Mouse (Mus musculus) C2C12 (cell line): ENCODE results near the gene Hsdl2. TPM values are rescaled to one million over a fixed set of nuclear protein-coding genes. Genes with fewer than 3 reads are reported as not detected.

Experiments
- H3K27me3 ChIP-seq: one replicate; pipeline ENCODE4 v1.6.1; 2011; ENCODE audit not compliant: control insufficient read depth, insufficient read depth, insufficient read length
- H3K36me3 ChIP-seq: one replicate; pipeline ENCODE4 v1.6.1; 2011; ENCODE audit not compliant: control insufficient read depth, insufficient read depth
- H3K4me3 ChIP-seq: one replicate; pipeline ENCODE4 v1.5.1; 2011; ENCODE audit warnings: mild to moderate bottlenecking, control low read depth; ENCODE audit not compliant: poor library complexity, insufficient read depth, severe bottlenecking
- H3K79me2 ChIP-seq: one replicate; pipeline ENCODE4 v1.6.1; 2011; ENCODE audit not compliant: control insufficient read depth, insufficient read depth
- H3K79me3 ChIP-seq: one replicate; pipeline ENCODE4 v1.6.1; 2011; ENCODE audit warnings: low read depth, control low read depth
- H3ac ChIP-seq: one replicate; pipeline ENCODE3; 2011; ENCODE audit warnings: low read depth; ENCODE audit not compliant: control insufficient read depth, insufficient read length
- CEBPB ChIP-seq: IDR thresholded peaks from one replicate; pipeline ENCODE4 v1.6.1; 2011; ENCODE audit warnings: low read depth, mild to moderate bottlenecking, control low read depth, moderate library complexity
- CTCF ChIP-seq: IDR thresholded peaks from one replicate; pipeline ENCODE4 v1.5.1; 2011; ENCODE audit not compliant: control insufficient read depth, insufficient read depth, insufficient read length
- FOSL1 ChIP-seq: IDR thresholded peaks from one replicate; pipeline ENCODE4 v1.8.0; 2011; ENCODE audit warnings: mild to moderate bottlenecking, low read length; ENCODE audit not compliant: poor library complexity, insufficient read depth, severe bottlenecking
- MAX ChIP-seq: IDR thresholded peaks from one replicate; pipeline ENCODE4 v1.6.1; 2011; ENCODE audit warnings: mild to moderate bottlenecking, control low read depth
- MYOD1 ChIP-seq: IDR thresholded peaks from one replicate; pipeline ENCODE4 v1.6.1; 2011; ENCODE audit warnings: low read depth; ENCODE audit not compliant: control insufficient read depth, insufficient read length
- MYOG ChIP-seq: IDR thresholded peaks from one replicate; pipeline ENCODE4 v1.6.1; 2011; ENCODE audit not compliant: control insufficient read depth, insufficient read length; ENCODE audit errors: extremely low read depth
- USF1 ChIP-seq: IDR thresholded peaks from one replicate; pipeline ENCODE4 v1.6.1; 2011; ENCODE audit warnings: low read depth, mild to moderate bottlenecking, control low read depth, moderate library complexity
- long read RNA-seq, 2 experiments: library from polyadenylated mRNA; unstranded; transcript quantifications; one replicate each; pipeline ENCODE4 v2.0.0; 2019 to 2020
- polyA plus RNA-seq: library from polyadenylated mRNA; unstranded; fragments of >200 nt; fragmentation: generic; extraction: Trizol; gene quantifications from one replicate; pipeline ENCODE4 v1.2.1, GENCODE M21; 2012; ENCODE audit warnings: missing spikeins

The Hsdl2 gene
- 6.3 TPM for polyA plus RNA-seq
- long read RNA-seq, experiment 1, transcript Hsdl2-201 (11 exons, 2,611 nt) = major isoform, 30 of 37 reads
- long read RNA-seq, experiment 1, partial matches to known transcripts = 3 of 37 reads
- long read RNA-seq, experiment 1, other reads (novel, unspliced or antisense) = 4 of 37 reads
- long read RNA-seq, experiment 2, transcript Hsdl2-201 (11 exons, 2,611 nt) = major isoform, 110 of 142 reads
- long read RNA-seq, experiment 2, partial matches to known transcripts = 1 of 142 reads
- long read RNA-seq, experiment 2, other reads (novel, unspliced or antisense) = 31 of 142 reads

DNA sequence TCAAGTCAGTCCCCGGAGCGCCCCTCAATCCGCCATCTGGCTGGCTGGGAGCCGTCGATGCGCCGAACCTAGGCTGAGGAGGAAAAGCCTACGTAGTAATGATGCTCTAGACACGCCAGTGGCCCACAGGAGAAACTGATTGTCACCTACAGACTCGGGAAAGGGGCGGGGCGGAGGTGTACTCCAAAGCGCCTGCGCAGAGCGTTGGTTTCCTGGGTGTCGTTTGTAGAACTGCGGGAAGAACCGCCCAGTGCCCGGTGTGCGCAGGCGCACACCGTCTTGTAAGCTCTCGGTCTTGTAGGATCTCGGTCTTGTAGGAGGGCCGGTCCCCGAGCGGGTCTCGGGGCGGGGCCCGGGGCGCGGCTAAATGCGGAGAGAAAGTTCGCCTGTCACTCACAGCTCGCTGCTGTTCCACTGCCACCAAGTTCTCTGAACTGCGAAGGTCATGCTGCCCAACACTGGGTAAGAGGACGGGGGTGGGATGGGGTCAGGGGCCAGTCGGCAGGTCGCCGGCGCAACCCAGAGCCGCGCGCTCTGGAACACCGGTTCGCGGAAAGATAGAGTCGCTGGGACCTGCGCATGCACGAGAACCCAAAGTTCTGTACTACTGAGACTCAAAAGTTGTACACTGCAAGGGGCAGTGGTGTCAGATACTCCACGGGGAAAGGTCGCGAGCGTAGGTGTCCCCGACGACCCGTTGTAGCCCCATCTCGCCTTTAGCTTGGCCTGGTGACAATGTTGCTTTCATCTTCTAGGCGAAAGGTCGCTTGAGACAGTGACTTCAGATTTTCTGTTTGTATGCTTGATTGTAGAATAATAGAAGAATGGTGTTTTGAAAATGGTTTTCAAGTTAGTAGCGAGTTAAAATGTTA lies at the start of gene Hsdl2:
Gene Hsdl2, plus strand, starts transcription at position 250 of the 872 bp plus-strand sequence.
- H3K79me2 ChIP-seq = no peaks in the 10 kb centered on the region
- H3ac ChIP-seq = peak within 1 kb of the TSS; percentile 62
- H3K79me3 ChIP-seq = no peaks in the 10 kb centered on the region
- no peaks in the 10 kb centered on the region for H3K27me3 ChIP-seq
- H3K36me3 ChIP-seq = no peaks in the 10 kb centered on the region
- peak within 1 kb of the TSS; percentile 57 for H3K4me3 ChIP-seq
- TF ChIP-seq MYOD1 (no peak), MAX (no peak), MYOG (no peak), USF1 (no peak)

DNA sequence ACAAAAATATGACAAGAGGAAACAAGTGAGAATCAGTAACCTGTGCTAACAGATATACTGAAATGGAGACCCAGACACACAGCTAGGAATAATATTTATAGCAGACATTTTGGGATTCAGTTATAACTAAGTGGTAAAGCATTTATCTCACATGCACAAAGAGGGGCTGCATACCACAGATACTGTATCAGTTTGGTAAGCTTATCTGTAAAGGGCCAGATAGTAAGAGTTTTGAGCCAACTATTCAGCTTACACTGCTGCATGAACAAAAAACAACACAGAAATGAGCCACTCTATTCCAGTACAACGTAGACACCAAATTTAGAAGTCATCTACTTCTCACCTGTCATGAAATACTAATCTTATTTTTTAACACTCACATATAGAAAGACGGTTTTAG lies 48.1 kb upstream of the Hsdl2 start:
- Histone ChIP-seq H3K79me2 (peaks cover 100% of the 10 kb centered on the region), H3K4me3 (no peak overlapping the region), H3ac (no peak overlapping the region), H3K36me3 (no peaks in the 10 kb centered on the region), H3K27me3 (no peaks in the 10 kb centered on the region), H3K79me3 (peaks cover 93% of the 10 kb centered on the region)
- no peak for TF ChIP-seq MYOG
- TF ChIP-seq USF1 = no peak
- TF ChIP-seq FOSL1 = no peak
- no peak for TF ChIP-seq CTCF
- no peak for TF ChIP-seq CEBPB
- no peak for TF ChIP-seq MYOD1
- no peak for TF ChIP-seq MAX

DNA sequence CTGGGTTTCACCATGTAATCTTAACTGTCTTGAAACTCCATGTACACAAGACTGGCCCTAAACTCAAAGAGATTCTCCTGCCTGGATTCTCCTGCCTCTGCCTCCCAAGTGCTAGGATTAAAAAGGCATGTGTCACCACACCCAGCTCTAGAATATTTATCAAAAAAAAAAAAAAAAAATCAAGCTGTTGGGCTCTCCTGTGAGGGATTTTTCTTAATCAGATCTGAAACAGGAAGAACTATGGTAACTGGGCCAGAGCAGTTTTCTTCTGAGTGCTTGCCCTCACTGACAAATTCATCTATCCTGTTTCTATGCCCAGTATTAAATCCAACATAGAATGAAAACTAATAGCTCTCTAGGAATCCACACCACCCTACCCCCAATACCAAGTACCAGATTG lies 45.7 kb upstream of the Hsdl2 start:
- H3K79me2 ChIP-seq = peaks cover 100% of the 10 kb centered on the region
- no peak overlapping the region for H3ac ChIP-seq
- no peaks in the 10 kb centered on the region for H3K36me3 ChIP-seq
- TF ChIP-seq USF1 = no peak
- TF ChIP-seq CTCF = no peak
- TF ChIP-seq MYOG = no peak
- TF ChIP-seq MAX = no peak
- TF ChIP-seq MYOD1 = no peak
- TF ChIP-seq FOSL1 = no peak
- TF ChIP-seq CEBPB = no peak
- no peaks in the 10 kb centered on the region for H3K27me3 ChIP-seq
- H3K79me3 ChIP-seq = peaks cover 96% of the 10 kb centered on the region
- H3K4me3 ChIP-seq = no peak overlapping the region

DNA sequence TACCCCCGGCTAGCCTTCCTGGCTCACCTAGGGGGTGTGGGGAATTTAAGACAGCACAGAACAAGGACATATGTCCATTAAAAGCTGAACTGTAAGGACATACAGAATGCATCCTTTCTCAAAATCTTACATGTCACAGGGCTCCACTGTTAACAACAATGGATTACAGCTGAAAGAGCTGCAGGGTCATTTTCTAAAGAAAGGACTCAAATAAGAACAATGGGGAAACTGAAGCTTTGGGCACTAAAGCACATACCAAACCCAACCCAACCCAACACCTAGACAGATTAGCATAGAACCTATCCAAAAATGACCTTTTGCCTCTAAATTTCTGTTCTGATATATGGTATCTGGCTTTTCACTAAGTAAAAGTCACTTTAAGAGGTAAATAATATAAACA lies 45.1 kb upstream of the Hsdl2 start:
- no peak overlapping the region for H3ac ChIP-seq
- TF ChIP-seq USF1 = no peak
- TF ChIP-seq MYOD1 = no peak
- TF ChIP-seq MYOG = no peak
- no peak for TF ChIP-seq FOSL1
- TF ChIP-seq CTCF = no peak
- no peak for TF ChIP-seq MAX
- TF ChIP-seq CEBPB = no peak
- H3K36me3 ChIP-seq = no peaks in the 10 kb centered on the region
- no peaks in the 10 kb centered on the region for H3K27me3 ChIP-seq
- H3K79me2 ChIP-seq = peaks cover 100% of the 10 kb centered on the region
- no peak overlapping the region for H3K4me3 ChIP-seq
- peaks cover 96% of the 10 kb centered on the region for H3K79me3 ChIP-seq

DNA sequence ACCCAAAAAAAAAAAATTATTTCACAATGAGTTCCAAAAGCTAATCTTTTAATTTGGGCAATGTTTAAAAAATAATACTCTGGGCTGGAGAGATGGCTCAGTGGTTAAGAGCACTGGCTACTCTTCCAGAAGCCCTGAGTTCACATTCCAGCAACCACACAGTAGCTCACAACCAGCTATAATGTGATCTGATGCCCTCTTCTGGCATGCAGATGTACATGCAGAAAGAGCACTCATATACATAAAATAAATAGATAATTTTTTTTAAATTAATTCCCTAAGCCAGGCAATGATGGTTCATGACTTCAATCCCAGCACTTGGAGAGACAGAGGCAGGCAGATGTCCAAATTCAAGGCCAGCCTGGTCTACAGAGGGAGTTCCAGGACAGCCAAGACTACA lies 38.4 kb upstream of the Hsdl2 start:
- no peaks in the 10 kb centered on the region for H3K27me3 ChIP-seq
- H3K79me3 ChIP-seq = peaks cover 96% of the 10 kb centered on the region
- peaks cover 100% of the 10 kb centered on the region for H3K79me2 ChIP-seq
- H3K36me3 ChIP-seq = no peaks in the 10 kb centered on the region
- no peak overlapping the region for H3K4me3 ChIP-seq
- TF ChIP-seq MYOG (no peak), CEBPB (no peak), CTCF (no peak), FOSL1 (no peak), USF1 (no peak), MYOD1 (no peak), MAX (no peak)
- no peak overlapping the region for H3ac ChIP-seq
